Mouse (Mus musculus) cortical plate, adult 2 months (tissue): ENCODE measurements around the gene App. TPM values are rescaled to one million over a fixed set of nuclear protein-coding genes. Genes with fewer than 3 reads are reported as not detected.
A peak's percentile ranks its signal among the peaks of the same experiment; 100 is the strongest.

Source experiments
- H3K27ac ChIP-seq: fragments of 200-500 bp; 2 replicates; pipeline ENCODE4 v1.5.1; 2012; ENCODE audit warnings: low read length, control low read depth, inconsistent platforms; ENCODE audit not compliant: insufficient read depth
- H3K4me1 ChIP-seq: fragments of 200-500 bp; 2 replicates; pipeline ENCODE4 v1.6.1; 2011; ENCODE audit warnings: low read length; ENCODE audit not compliant: control insufficient read depth, insufficient read depth
- H3K4me3 ChIP-seq: fragments of 200-500 bp; 2 replicates; pipeline ENCODE4 v1.5.1; 2011; ENCODE audit warnings: mild to moderate bottlenecking, low read length, control low read depth; ENCODE audit not compliant: insufficient read depth
- CTCF ChIP-seq: fragments of 200-500 bp; IDR thresholded peaks from 2 replicates; pipeline ENCODE4 v1.5.1; 2011; ENCODE audit warnings: mild to moderate bottlenecking, control low read depth, low read length; ENCODE audit not compliant: insufficient read depth; ENCODE audit errors: extremely low read depth
- POLR2A ChIP-seq: fragments of 200-500 bp; IDR thresholded peaks from 2 replicates; pipeline ENCODE4 v1.6.1; 2011; ENCODE audit warnings: mild to moderate bottlenecking, low read length, control low read depth; ENCODE audit not compliant: insufficient read depth; ENCODE audit errors: extremely low read depth
- polyA plus RNA-seq: library from polyadenylated mRNA; depleted of rRNA; stranded (reverse); fragments of >200 nt; gene quantifications from 2 replicates; pipeline ENCODE4 v1.2.3, GENCODE M21; 2012; rRNA removed

The App gene
- polyA plus RNA-seq: 1,072 and 1,099 TPM in 2 replicates

DNA sequence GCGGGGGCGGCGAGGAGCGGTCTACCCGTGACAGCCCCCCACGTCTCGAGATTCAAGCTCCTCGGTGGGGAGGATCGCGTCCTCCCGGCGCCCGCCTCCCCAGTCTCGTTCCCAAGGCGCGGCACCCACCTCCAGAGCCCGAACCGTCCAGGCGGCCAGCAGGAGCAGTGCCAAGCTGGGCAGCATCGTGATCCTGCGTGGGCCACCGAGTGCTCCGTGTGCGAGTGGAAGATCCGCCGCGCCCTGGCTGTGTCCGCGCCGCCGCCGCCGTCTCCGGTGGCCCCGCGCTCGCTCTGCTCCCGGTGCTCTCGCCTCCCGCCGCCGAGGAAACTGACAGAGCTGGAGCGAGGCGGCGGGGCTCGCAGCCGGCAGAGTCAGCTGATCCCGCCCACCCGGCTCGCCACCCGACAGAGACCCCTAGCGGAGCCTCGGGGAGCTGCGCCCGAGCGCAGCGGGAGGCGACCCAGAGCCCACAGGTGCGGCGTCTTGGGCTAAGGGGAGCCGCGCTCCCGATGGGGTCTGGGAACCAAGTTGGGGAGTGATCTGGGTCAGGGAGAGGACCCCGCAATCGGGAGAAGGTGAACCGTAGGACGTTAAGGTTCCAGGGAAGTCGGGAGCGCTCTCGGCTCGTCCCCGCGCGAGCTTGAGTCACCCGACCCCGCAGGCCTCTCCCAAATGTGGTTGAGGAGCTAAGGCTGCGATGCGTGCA is at the start of gene App:
TSS of gene App (minus strand) at position 394 of the 709 bp plus-strand sequence.
- TF ChIP-seq POLR2A: peak; percentile 83
- peak; percentile 34; the same call in 1 of the 2 replicates for TF ChIP-seq CTCF
- Histone ChIP-seq H3K4me3 (peak within 1 kb of the TSS; percentile 100), H3K4me1 (peaks cover 12% of the 10 kb centered on the region), H3K27ac (peak within 1 kb of the TSS; percentile 99)

DNA sequence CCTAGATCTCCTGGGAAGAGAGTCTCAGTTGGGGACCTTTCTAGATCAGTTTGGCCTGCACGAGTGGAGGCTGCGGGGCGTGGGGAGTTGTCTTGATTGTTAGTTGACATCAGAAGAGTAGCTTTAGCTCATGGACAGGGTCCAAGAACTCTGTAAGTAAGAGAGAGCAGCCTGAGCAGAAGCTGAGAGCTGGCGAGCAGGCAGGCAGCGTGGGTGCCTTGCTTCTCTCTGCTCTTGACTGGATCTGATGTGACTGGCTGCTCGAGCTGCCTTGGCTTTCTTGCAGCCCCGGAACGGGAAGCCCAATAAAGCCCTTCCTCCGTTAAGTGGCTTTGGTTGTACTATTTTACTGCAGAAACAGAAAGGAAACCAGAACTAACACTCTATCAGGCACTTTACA is 42.3 kb upstream of the App start:
- Histone ChIP-seq H3K4me1 (no peaks in the 10 kb centered on the region), H3K4me3 (no peak overlapping the region), H3K27ac (no peak overlapping the region)
- TF ChIP-seq POLR2A: no peak
- no peak for TF ChIP-seq CTCF

DNA sequence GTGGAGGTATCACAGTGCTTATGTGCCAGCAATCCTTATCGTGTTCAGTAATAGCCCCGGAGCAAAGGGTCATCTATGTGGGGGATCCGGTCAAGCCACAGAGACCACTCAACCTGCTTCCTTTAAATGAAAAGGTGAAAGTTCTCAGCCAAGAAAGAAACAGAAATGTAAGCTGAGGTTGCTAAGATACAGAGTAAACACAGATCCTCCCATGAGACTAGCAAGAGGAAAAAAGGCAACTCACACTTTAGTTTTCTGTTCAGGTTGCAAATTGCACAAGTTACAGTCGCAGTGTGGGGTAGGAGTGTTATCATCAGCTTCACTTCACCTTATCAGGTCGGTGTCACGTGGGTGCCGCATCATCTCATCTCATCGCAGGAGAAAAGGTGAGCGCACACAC is 41.6 kb upstream of the App start:
- no peak overlapping the region for H3K4me3 ChIP-seq
- H3K27ac ChIP-seq: no peak overlapping the region
- H3K4me1 ChIP-seq: no peaks in the 10 kb centered on the region
- TF ChIP-seq CTCF (no peak), POLR2A (no peak)

DNA sequence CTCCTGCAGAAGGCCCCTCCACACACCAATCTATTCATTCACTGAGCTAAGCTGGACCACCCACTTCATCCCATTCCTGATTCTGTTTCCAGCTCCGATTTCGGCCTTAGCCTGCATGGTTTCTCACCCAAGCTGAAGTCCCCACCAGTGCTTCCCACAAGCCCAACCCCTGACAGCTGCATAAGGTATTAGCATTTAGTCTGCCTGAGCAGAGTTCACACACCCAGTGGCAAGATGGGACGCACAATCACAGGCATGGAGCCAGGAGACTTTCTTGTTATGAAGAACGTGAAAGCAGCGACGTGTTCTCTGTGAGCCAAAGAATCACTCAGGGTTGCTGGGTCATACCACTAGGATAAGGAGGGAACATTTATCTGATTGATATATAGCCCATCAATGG is 22.1 kb upstream of the App start:
- no peak for TF ChIP-seq POLR2A
- no peak for TF ChIP-seq CTCF
- Histone ChIP-seq H3K4me3 (no peak overlapping the region), H3K4me1 (no peaks in the 10 kb centered on the region), H3K27ac (no peak overlapping the region)

DNA sequence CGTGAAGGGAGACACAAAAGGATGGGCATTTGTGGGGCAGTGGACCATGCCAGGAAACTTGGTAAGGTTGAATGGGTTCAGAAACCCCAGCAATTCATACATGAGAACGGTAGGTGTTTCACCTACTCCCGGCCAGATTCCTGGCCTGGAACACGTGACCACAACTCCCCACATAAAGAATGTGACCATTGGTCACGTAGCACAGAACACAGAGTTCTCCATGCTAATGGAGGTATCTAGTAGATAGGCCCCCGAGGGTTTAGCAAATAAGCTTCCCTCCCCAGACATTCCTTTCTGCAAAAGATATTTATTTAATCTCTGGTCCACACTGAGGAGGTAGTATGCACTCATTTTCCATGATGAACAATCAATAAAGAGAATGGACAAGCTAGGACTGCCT is 21.6 kb upstream of the App start:
- Histone ChIP-seq H3K27ac (no peak overlapping the region), H3K4me1 (no peaks in the 10 kb centered on the region), H3K4me3 (no peak overlapping the region)
- TF ChIP-seq POLR2A (no peak), CTCF (no peak)

DNA sequence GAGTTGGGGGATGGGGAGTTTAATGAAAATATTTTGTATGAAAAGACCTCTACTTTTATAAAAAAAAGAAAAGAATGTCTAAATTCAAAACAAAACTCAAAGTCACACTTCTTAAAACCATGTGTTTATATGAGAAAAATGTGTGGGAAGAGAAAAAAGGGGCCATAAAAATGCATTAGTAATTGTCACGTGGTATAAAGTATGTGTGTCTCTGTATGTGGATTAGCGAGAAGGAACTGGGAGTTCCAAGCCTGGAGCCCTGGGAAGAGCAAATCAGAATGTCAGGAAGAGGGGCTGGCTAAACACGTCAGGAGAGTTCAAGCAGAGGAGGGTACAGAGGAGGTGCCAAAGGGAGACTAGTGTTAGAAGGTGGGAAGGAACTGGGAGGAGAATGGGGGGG is 7.9 kb upstream of the App start:
- Histone ChIP-seq H3K4me3 (no peak overlapping the region), H3K27ac (no peak overlapping the region), H3K4me1 (no peaks in the 10 kb centered on the region)
- no peak for TF ChIP-seq CTCF
- no peak for TF ChIP-seq POLR2A

DNA sequence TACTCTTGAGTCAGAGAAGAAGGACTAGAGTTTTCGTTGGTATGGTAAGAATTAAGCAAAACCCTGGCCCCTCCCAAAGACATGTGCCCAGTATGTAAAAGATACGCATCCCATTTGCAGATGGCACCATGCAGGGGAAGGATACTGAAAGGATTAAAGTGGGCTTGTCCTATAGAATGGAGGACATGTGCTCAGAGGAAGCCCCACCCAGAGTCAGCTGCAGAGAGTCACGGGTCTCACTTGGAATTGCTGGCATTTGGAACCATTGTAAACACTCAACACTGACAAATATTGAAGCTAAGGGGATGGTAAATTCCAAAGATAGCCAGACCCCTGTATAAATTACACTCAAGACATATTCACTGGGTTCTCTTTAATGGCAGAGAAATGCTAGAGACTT is 7.1 kb upstream of the App start:
- Histone ChIP-seq H3K4me3 (no peak overlapping the region), H3K27ac (no peak overlapping the region), H3K4me1 (no peaks in the 10 kb centered on the region)
- TF ChIP-seq POLR2A: no peak
- no peak for TF ChIP-seq CTCF

DNA sequence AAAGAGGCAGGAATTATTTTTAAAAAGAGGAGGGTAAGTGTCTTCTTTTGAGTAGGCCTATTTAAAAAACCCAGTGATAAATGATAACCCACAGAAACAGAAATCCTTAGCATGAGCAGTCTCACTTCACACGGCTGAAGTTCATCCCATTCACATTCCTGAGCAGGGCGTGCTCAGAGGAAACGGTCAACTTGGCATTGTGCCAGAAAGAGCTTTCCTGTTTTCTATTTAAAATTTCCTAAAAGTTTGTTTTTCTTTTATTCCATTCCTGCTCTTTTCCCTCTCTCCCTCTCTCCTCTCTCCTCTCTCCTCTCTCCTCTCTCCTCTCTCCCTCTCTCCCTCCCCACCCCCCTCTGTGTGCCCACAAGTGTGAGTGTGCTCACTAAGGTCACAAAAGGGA is 3.1 kb upstream of the App start:
- H3K4me3 ChIP-seq: no peak overlapping the region
- TF ChIP-seq CTCF: no peak
- no peak for TF ChIP-seq POLR2A

DNA sequence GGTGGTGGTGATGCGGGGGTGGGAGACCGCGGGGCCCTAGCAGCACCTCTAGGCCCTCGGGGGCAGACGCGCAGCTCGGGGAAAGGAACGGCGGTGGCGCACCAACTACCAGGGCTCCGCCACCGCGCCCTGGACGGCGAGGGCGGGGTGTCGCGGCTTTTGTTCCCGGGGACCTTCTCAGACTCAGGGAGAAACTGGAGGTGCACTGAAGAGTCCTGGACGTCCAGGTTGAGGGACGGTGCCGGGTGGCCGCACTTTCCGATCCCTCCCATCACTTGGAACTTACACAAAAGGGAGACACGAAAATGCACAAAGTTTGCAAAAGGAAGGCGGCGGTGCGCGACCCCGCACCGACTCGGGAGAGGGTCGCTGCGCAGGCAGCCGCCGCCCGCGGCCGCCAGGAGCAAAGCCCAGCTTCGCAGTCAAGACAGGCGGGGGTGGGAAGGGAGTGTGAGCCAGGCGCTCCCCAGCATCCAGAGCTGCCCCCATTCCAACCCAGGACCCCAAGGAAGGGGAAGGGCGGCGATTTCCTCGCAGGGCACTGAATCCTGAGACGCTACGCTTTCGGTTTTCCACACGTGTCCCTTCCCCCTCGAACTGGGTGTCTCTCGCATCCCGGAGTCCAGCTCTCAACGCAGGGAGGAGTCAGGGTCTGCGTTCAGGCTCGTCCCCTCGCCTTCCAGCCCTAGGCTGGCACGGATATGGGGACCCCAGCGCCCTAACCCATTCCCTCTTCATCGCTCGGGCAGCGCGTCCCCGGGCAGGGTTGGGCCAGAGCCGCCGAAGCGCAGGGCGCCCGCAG is 794 bp downstream of the App start:
- Histone ChIP-seq H3K4me3 (peak overlapping the region; percentile 100), H3K4me1 (peaks cover 13% of the 10 kb centered on the region), H3K27ac (peak overlapping the region; percentile 99)
- no peak for TF ChIP-seq CTCF
- TF ChIP-seq POLR2A: no peak

More for the DNA sequence above, 3.1 kb upstream of the App start:
- Histone ChIP-seq H3K4me1 (no peaks in the 10 kb centered on the region), H3K27ac (no peak overlapping the region)
